Mouse (Mus musculus) bone marrow, adult 2 months (tissue): ENCODE results near the gene Chrm3. TPM values are rescaled to one million over a fixed set of nuclear protein-coding genes. Genes with fewer than 3 reads are reported as not detected.

Source experiments
- H3K27ac ChIP-seq: fragments of 200-500 bp; 2 replicates; pipeline ENCODE4 v1.5.1; 2012; ENCODE audit warnings: low read depth, mild to moderate bottlenecking, control low read depth, inconsistent platforms, low read length; ENCODE audit not compliant: control insufficient read depth, poor library complexity, insufficient read depth
- H3K4me1 ChIP-seq: fragments of 200-500 bp; 2 replicates; pipeline ENCODE4 v1.6.1; 2011; ENCODE audit warnings: low read length; ENCODE audit not compliant: control insufficient read depth, insufficient read depth
- H3K4me3 ChIP-seq: fragments of 200-500 bp; replicated peaks from 2 replicates; pipeline ENCODE3; 2011; ENCODE audit warnings: mild to moderate bottlenecking, low read depth, low read length, control low read depth; ENCODE audit not compliant: control insufficient read depth
- CTCF ChIP-seq: fragments of 200-500 bp; IDR thresholded peaks from 2 replicates; pipeline ENCODE4 v1.5.1; 2011; ENCODE audit warnings: low read length, control low read depth; ENCODE audit not compliant: control insufficient read depth, insufficient read depth
- POLR2A ChIP-seq: fragments of 200-500 bp; IDR thresholded peaks from 2 replicates; pipeline ENCODE4 v1.6.1; 2011; ENCODE audit warnings: low read depth, mild to moderate bottlenecking, control low read depth, low read length, borderline replicate concordance; ENCODE audit not compliant: control insufficient read depth
- WGBS: fragments of 180-500 bp; shearing (Covaris S2); methylation state at CpG from one replicate; pipeline ENCODE4 v1.1.7; 2018; 5-methylcytosine and 5-hydroxymethylcytosine counted together
- polyA plus RNA-seq: library from polyadenylated mRNA; stranded (reverse); fragments of >200 nt; gene quantifications from 2 replicates; pipeline ENCODE4 v1.2.4, GENCODE M21; 2011; ENCODE audit warnings: low replicate concordance; ENCODE audit not compliant: missing spikeins, insufficient read depth, insufficient read length

Gene Chrm3
- polyA plus RNA-seq, 1 experiment, result 1.6 TPM

GRCm38 (mm10) chr13:9952619-9953018, 408.0 kb downstream of the Chrm3 start:
- Histone ChIP-seq H3K4me3 (no peak overlapping the region), H3K4me1 (no peaks in the 10 kb centered on the region), H3K27ac (no peak overlapping the region)
- TF ChIP-seq POLR2A (no peak), CTCF (no peak)

DNA sequence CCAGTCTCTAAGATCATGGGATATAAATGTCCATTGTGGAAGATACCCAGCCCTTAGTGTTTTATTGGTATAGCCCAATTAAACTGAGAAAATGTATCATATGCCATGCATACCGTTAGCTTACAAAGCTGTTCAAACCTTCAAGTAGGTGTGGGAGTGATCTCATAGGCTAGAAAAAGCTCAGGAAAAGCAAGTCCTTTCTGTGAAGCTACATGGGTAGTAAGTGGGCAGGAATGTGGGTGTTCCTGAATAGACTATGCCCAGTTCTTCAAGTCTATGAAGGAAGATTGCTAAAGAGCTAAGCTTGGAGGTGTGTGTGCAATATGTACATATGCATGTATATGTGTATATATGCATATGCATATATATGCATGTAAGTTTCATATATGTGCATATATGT, 409.3 kb downstream of the Chrm3 start:
- TF ChIP-seq POLR2A (no peak), CTCF (no peak)
- H3K4me3 ChIP-seq, result no peak overlapping the region
- no peak overlapping the region for H3K27ac ChIP-seq
- H3K4me1 ChIP-seq, result no peaks in the 10 kb centered on the region
- WGBS, result 81% methylated on average over 1 of the region's 1 CpGs

- no peaks in the 10 kb centered on the region for H3K4me1 ChIP-seq
- 91% methylated on average over 4 of the region's 4 CpGs for WGBS
- no peak overlapping the region for H3K27ac ChIP-seq
- H3K4me3 ChIP-seq, result no peak overlapping the region
- TF ChIP-seq POLR2A (no peak), CTCF (no peak)
Observed at GRCm38 (mm10) chr13:9949091-9949490, 411.6 kb downstream of the Chrm3 start.

GRCm38 (mm10) chr13:9940186-9940585, 420.5 kb downstream of the Chrm3 start:
- 71% methylated on average over 1 of the region's 1 CpGs for WGBS
- H3K4me3 ChIP-seq, result no peak overlapping the region
- no peak for TF ChIP-seq POLR2A
- TF ChIP-seq CTCF, result no peak
- H3K4me1 ChIP-seq, result no peaks in the 10 kb centered on the region
- H3K27ac ChIP-seq, result no peak overlapping the region

DNA sequence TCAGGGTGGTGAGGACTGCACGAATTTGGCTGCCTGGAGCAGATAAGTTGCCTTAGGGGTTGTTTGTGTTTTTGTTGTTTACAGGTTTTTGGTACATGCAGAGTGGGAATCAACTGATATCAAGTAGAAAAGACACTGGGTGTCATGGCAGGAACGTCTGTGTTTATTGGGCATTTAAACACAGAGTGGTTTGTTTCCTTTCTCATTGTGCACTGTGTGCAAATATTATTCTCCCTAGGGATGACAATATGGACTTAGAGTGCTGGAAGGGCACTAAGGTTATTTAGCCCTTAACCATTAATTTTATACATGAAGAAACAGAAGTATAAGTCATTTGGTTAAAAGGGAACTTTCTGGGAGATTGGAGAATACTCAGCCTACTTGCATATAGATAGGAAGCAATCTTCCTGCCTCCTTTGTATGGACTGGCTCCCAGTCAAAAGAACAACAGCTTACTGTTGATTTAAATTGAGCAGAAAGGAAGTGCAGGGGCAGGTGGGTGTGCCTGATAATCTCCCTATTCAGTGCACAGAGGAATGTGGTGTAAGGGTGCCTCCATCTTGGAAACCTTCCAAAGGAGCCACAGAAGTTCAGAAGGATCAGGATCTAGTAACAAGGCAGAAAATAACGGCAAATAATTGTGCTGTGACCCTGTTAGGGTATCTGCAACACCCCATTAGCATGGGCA, 421.7 kb downstream of the Chrm3 start:
- 37% methylated on average over 3 of the region's 3 CpGs for WGBS
- Histone ChIP-seq H3K27ac (no peak overlapping the region), H3K4me3 (no peak overlapping the region), H3K4me1 (no peaks in the 10 kb centered on the region)
- no peak for TF ChIP-seq CTCF
- no peak for TF ChIP-seq POLR2A

GRCm38 (mm10) chr13:9932714-9933113, 427.9 kb downstream of the Chrm3 start:
- WGBS, result 80% methylated on average over 4 of the region's 4 CpGs
- no peak overlapping the region for H3K27ac ChIP-seq
- TF ChIP-seq POLR2A, result no peak
- no peak for TF ChIP-seq CTCF
- H3K4me3 ChIP-seq, result no peak overlapping the region
- no peaks in the 10 kb centered on the region for H3K4me1 ChIP-seq

- TF ChIP-seq CTCF, result no peak
- H3K27ac ChIP-seq, result no peak overlapping the region
- H3K4me1 ChIP-seq, result no peaks in the 10 kb centered on the region
- H3K4me3 ChIP-seq, result no peak overlapping the region
- WGBS, result 6% methylated on average over 1 of the region's 1 CpGs
Observed at GRCm38 (mm10) chr13:9930606-9931005, 430.0 kb downstream of the Chrm3 start.

GRCm38 (mm10) chr13:9929978-9930377, 430.7 kb downstream of the Chrm3 start:
- TF ChIP-seq POLR2A (no peak), CTCF (no peak)
- WGBS, result 70% methylated on average over 2 of the region's 2 CpGs
- no peak overlapping the region for H3K4me3 ChIP-seq
- no peak overlapping the region for H3K27ac ChIP-seq
- no peaks in the 10 kb centered on the region for H3K4me1 ChIP-seq

DNA sequence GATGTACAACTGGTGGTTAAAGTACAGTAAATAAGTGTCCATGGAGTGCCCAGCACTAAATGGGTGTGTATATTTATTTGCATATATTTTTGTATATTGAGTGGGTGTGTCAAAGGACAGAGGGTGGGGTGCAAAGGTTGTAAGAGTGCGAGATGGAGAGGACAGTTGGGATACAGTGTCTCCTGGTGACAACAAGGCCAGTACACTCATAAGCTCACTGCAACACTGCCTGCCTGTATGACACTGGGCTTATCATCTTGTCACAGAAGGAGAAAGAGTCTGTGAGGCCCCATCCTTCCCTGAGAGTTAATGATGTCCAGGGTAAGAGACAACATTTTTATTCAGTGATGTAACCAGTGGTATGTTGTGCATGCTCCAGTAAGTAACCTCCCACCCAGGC, 439.5 kb downstream of the Chrm3 start:
- Histone ChIP-seq H3K4me1 (no peaks in the 10 kb centered on the region), H3K27ac (no peak overlapping the region), H3K4me3 (no peak overlapping the region)
- no peak for TF ChIP-seq POLR2A
- TF ChIP-seq CTCF, result no peak
- 75% methylated on average over 1 of the region's 1 CpGs for WGBS
